Mouse (Mus musculus): Measurements from ENCODE around the gene Ptprj. TPM values are rescaled to one million over a fixed set of nuclear protein-coding genes. Genes with fewer than 3 reads are reported as not detected.
"Not testable (repeated sequence)": the region's sequence is repeated elsewhere in the genome, so short reads cannot be mapped to it uniquely, and the experiment has no call there.

Ptprj gene
- total RNA-seq, 1 experiment from 2014 or later, result 31.8 TPM

GRCm38 (mm10) chr2:90480747-90481308 is 99.6 kb downstream of the Ptprj start:
- ATAC-seq (replicated peaks in 1 of 2; ENCODE audit: insufficient read depth in 1 of 2, low FRiP score in 2 of 2, low TSS enrichment in 1 of 2, low read depth in 1 of 2, poor library complexity in 2 of 2, severe bottlenecking in 2 of 2), result no peak

GRCm38 (mm10) chr2:90478531-90478930 is 101.9 kb downstream of the Ptprj start:
- ATAC-seq (replicated peaks in 1 of 2; ENCODE audit: insufficient read depth in 1 of 2, low FRiP score in 2 of 2, low TSS enrichment in 1 of 2, low read depth in 1 of 2, poor library complexity in 2 of 2, severe bottlenecking in 2 of 2), result no peak

- no peak for ATAC-seq (replicated peaks in 1 of 2; ENCODE audit: insufficient read depth in 1 of 2, low FRiP score in 2 of 2, low TSS enrichment in 1 of 2, low read depth in 1 of 2, poor library complexity in 2 of 2, severe bottlenecking in 2 of 2)
Observed at GRCm38 (mm10) chr2:90477617-90478016, 102.8 kb downstream of the Ptprj start.

- no peak for ATAC-seq (replicated peaks in 1 of 2; ENCODE audit: insufficient read depth in 1 of 2, low FRiP score in 2 of 2, low TSS enrichment in 1 of 2, low read depth in 1 of 2, poor library complexity in 2 of 2, severe bottlenecking in 2 of 2)
Observed at GRCm38 (mm10) chr2:90476792-90477191, 103.7 kb downstream of the Ptprj start.

- no peak for ATAC-seq (replicated peaks in 1 of 2; ENCODE audit: insufficient read depth in 1 of 2, low FRiP score in 2 of 2, low TSS enrichment in 1 of 2, low read depth in 1 of 2, poor library complexity in 2 of 2, severe bottlenecking in 2 of 2)
Observed at GRCm38 (mm10) chr2:90476319-90476718, 104.1 kb downstream of the Ptprj start.

- ATAC-seq (replicated peaks in 1 of 2; ENCODE audit: insufficient read depth in 1 of 2, low FRiP score in 2 of 2, low TSS enrichment in 1 of 2, low read depth in 1 of 2, poor library complexity in 2 of 2, severe bottlenecking in 2 of 2), result peak; percentile 91 to 95
Observed at GRCm38 (mm10) chr2:90474593-90475405, 105.6 kb downstream of the Ptprj start.

GRCm38 (mm10) chr2:90472701-90473100 is 107.7 kb downstream of the Ptprj start:
- ATAC-seq (replicated peaks in 1 of 2; ENCODE audit: insufficient read depth in 1 of 2, low FRiP score in 2 of 2, low TSS enrichment in 1 of 2, low read depth in 1 of 2, poor library complexity in 2 of 2, severe bottlenecking in 2 of 2), result no peak

- no peak for ATAC-seq (replicated peaks in 1 of 2; ENCODE audit: insufficient read depth in 1 of 2, low FRiP score in 2 of 2, low TSS enrichment in 1 of 2, low read depth in 1 of 2, poor library complexity in 2 of 2, severe bottlenecking in 2 of 2)
Observed at GRCm38 (mm10) chr2:90470122-90470521, 110.3 kb downstream of the Ptprj start.

- ATAC-seq (replicated peaks in 1 of 2; ENCODE audit: insufficient read depth in 1 of 2, low FRiP score in 2 of 2, low TSS enrichment in 1 of 2, low read depth in 1 of 2, poor library complexity in 2 of 2, severe bottlenecking in 2 of 2), result no peak
Observed at GRCm38 (mm10) chr2:90466480-90466879, 114.0 kb downstream of the Ptprj start.

- ATAC-seq (replicated peaks in 1 of 2; ENCODE audit: insufficient read depth in 1 of 2, low FRiP score in 2 of 2, low TSS enrichment in 1 of 2, low read depth in 1 of 2, poor library complexity in 2 of 2, severe bottlenecking in 2 of 2), result peak in 1 of 2 experiments; percentile 15; a peak in 1 of 4 replicates
Observed at GRCm38 (mm10) chr2:90463735-90464134, 116.7 kb downstream of the Ptprj start.

GRCm38 (mm10) chr2:90462252-90462651 is 118.2 kb downstream of the Ptprj start:
- ATAC-seq (replicated peaks in 1 of 2; ENCODE audit: insufficient read depth in 1 of 2, low FRiP score in 2 of 2, low TSS enrichment in 1 of 2, low read depth in 1 of 2, poor library complexity in 2 of 2, severe bottlenecking in 2 of 2), result no peak

GRCm38 (mm10) chr2:90457946-90458345 is 122.5 kb downstream of the Ptprj start:
- ATAC-seq (replicated peaks in 1 of 2; ENCODE audit: insufficient read depth in 1 of 2, low FRiP score in 2 of 2, low TSS enrichment in 1 of 2, low read depth in 1 of 2, poor library complexity in 2 of 2, severe bottlenecking in 2 of 2), result no peak

- no peak for ATAC-seq (replicated peaks in 1 of 2; ENCODE audit: insufficient read depth in 1 of 2, low FRiP score in 2 of 2, low TSS enrichment in 1 of 2, low read depth in 1 of 2, poor library complexity in 2 of 2, severe bottlenecking in 2 of 2)
Observed at GRCm38 (mm10) chr2:90452380-90452779, 128.1 kb downstream of the Ptprj start.

GRCm38 (mm10) chr2:90448967-90449740 is 131.3 kb downstream of the Ptprj start:
- ATAC-seq (replicated peaks in 1 of 2; ENCODE audit: insufficient read depth in 1 of 2, low FRiP score in 2 of 2, low TSS enrichment in 1 of 2, low read depth in 1 of 2, poor library complexity in 2 of 2, severe bottlenecking in 2 of 2), result no peak

GRCm38 (mm10) chr2:90443811-90444210 is 136.6 kb downstream of the Ptprj start:
- ATAC-seq (replicated peaks in 1 of 2; ENCODE audit: insufficient read depth in 1 of 2, low FRiP score in 2 of 2, low TSS enrichment in 1 of 2, low read depth in 1 of 2, poor library complexity in 2 of 2, severe bottlenecking in 2 of 2), result no peak

GRCm38 (mm10) chr2:90441811-90442210 is 138.6 kb downstream of the Ptprj start:
- not testable (repeated sequence) for ATAC-seq (replicated peaks in 1 of 2; ENCODE audit: insufficient read depth in 1 of 2, low FRiP score in 2 of 2, low TSS enrichment in 1 of 2, low read depth in 1 of 2, poor library complexity in 2 of 2, severe bottlenecking in 2 of 2)

GRCm38 (mm10) chr2:90440169-90440568 is 140.3 kb downstream of the Ptprj start:
- ATAC-seq (replicated peaks in 1 of 2; ENCODE audit: insufficient read depth in 1 of 2, low FRiP score in 2 of 2, low TSS enrichment in 1 of 2, low read depth in 1 of 2, poor library complexity in 2 of 2, severe bottlenecking in 2 of 2), result not testable (repeated sequence)

GRCm38 (mm10) chr2:90437453-90437852 is 143.0 kb downstream of the Ptprj start:
- peak; percentile 71 to 76 for ATAC-seq (replicated peaks in 1 of 2; ENCODE audit: insufficient read depth in 1 of 2, low FRiP score in 2 of 2, low TSS enrichment in 1 of 2, low read depth in 1 of 2, poor library complexity in 2 of 2, severe bottlenecking in 2 of 2)
